ENCODE assay signal across 9 mouse cellular contexts in the genomic region with DNA sequence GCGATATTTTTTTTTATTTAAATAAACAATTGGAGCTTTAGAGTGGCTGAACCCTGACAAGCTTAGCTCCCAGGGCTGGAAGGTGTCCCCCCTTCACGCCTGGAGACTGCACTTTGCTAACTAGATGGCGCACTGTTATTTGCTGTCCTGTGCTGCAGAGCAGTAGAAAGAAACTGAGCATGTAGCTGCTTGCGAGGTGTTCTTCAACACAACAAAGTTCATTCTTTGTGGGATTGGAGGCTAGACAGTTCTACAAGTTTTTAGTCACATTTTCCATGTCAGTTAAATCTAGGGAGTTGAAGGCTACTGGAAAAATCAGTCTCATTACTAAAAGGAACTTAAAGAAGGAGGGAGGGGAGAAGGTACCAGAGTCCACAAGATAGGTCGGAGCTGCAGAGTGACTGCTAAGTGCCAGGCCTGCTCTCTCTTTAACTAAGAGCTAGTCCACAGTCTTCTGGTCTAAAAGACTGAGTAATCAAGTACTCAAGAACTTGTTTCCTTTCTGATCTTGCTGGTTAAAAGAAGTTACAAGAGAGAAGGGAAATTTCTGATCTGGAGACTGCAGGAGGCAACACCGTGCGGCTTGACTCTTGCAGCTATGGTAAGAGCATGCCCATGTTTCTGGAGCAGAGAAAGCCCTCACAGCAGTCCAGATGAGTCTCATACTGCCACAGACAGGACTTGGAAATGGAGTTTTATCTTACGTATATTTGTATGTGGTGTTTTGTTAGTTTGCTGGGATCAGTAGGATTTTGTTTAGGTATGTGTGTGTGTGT. TPM values are rescaled to one million over a fixed set of nuclear protein-coding genes. Genes with fewer than 3 reads are reported as not detected.
A peak's percentile ranks its signal among the peaks of the same experiment; 100 is the strongest.
DNase-seq lines count a peak whose midpoint lies in the region; ATAC-seq and TF ChIP-seq lines count a peak whose summit lies in the region.
"Had no signal": no experiment of that assay in that cellular context is flagged by ENCODE, and none has a peak within 500 bp of the region (broad histone marks: within the 10 kb centered on the region; RNA-seq: fewer than 3 reads in every experiment).

No protein-coding gene starts in this region.

- H3K27me3 ChIP-seq in lung, embryonic 14.5 days (ENCODE audit: insufficient read depth, low read length), result peaks cover 50% of the 10 kb centered on the region
- peaks cover 62% of the 10 kb centered on the region for H3K27me3 ChIP-seq in embryonic facial prominence, embryonic 13.5 days
- H3K27me3 ChIP-seq in neural tube, embryonic 11.5 days (ENCODE audit: control insufficient read depth, insufficient read depth, low read length), result peaks cover 38% of the 10 kb centered on the region

- H3K9ac ChIP-seq in lung, embryonic 14.5 days, result no peak overlapping the region
- no peak overlapping the region for H3K9ac ChIP-seq in embryonic facial prominence, embryonic 13.5 days
- no peak overlapping the region for H3K9ac ChIP-seq in neural tube, embryonic 11.5 days (ENCODE audit: low read length)

- WGBS in lung, embryonic 14.5 days, result 47% methylated on average over 8 of the region's 8 CpGs
- 38% methylated on average over 8 of the region's 8 CpGs for WGBS in embryonic facial prominence, embryonic 13.5 days
- 37% methylated on average over 8 of the region's 8 CpGs for WGBS in neural tube, embryonic 11.5 days

- no peaks in the 10 kb centered on the region for H3K4me1 ChIP-seq in lung, embryonic 14.5 days (ENCODE audit: insufficient read depth)
- H3K4me1 ChIP-seq in embryonic facial prominence, embryonic 13.5 days, result peaks cover 39% of the 10 kb centered on the region
- peaks cover 11% of the 10 kb centered on the region for H3K4me1 ChIP-seq in neural tube, embryonic 11.5 days (ENCODE audit: control insufficient read depth, insufficient read depth, low read length)

- no peak for TF ChIP-seq CTCF in lung, embryonic 14.5 days (IDR thresholded peaks at IDR 0.05; ENCODE audit: low read depth)

- H3K9me3 ChIP-seq in lung, embryonic 14.5 days (ENCODE audit: low read depth, low read length), result no peaks in the 10 kb centered on the region
- H3K9me3 ChIP-seq in embryonic facial prominence, embryonic 13.5 days, result no peaks in the 10 kb centered on the region
- H3K9me3 ChIP-seq in neural tube, embryonic 11.5 days (ENCODE audit: control insufficient read depth, low read length), result no peaks in the 10 kb centered on the region

- H3K36me3 ChIP-seq in lung, embryonic 14.5 days (ENCODE audit: insufficient read depth), result no peaks in the 10 kb centered on the region
- no peaks in the 10 kb centered on the region for H3K36me3 ChIP-seq in embryonic facial prominence, embryonic 13.5 days
- H3K36me3 ChIP-seq in neural tube, embryonic 11.5 days (ENCODE audit: control insufficient read depth, insufficient read depth, low read length), result no peaks in the 10 kb centered on the region

- H3K4me2 ChIP-seq in lung, embryonic 14.5 days, result no peak overlapping the region
- H3K4me2 ChIP-seq in embryonic facial prominence, embryonic 13.5 days, result peak overlapping the region; percentile 97
- H3K4me2 ChIP-seq in neural tube, embryonic 11.5 days (ENCODE audit: low read depth), result no peak overlapping the region

- no peak overlapping the region for H3K27ac ChIP-seq in lung, embryonic 14.5 days (ENCODE audit: low read depth)
- no peak overlapping the region for H3K27ac ChIP-seq in embryonic facial prominence, embryonic 13.5 days
- H3K27ac ChIP-seq in neural tube, embryonic 11.5 days (ENCODE audit: low read depth, low read length), result no peak overlapping the region
- H3K27ac ChIP-seq: macrophage had no signal

- no peak for ATAC-seq in lung, embryonic 14.5 days (ENCODE audit: insufficient read depth)
- ATAC-seq in embryonic facial prominence, embryonic 13.5 days (ENCODE audit: insufficient number of reproducible peaks, insufficient read depth, low FRiP score, low TSS enrichment, low read depth), result no peak
- no peak for ATAC-seq in neural tube, embryonic 11.5 days (ENCODE audit: insufficient read depth, low FRiP score, low TSS enrichment)
- ATAC-seq in erythroblast, adult 5-6 weeks (replicated peaks; ENCODE audit: low FRiP score, poor library complexity, severe bottlenecking), result no peak

- DNase-seq in lung, embryonic 14.5 days, result peak; percentile 51
- DNase-seq in lung, postnatal 36 days, result no peak
- DNase-seq in heart, adult 9 months (ENCODE audit: low spot score in 2 of 2), result peak; percentile 11 to 23
- DNase-seq in neural tube, embryonic 11.5 days (ENCODE audit: low spot score), result peak; percentile 40
- no peak for DNase-seq in ovary, postnatal 10 days (ENCODE audit: low spot score)
- no peak for DNase-seq in urinary bladder, postnatal 4 days (ENCODE audit: low spot score in 2 of 2)

- H3K4me3 ChIP-seq in lung, embryonic 14.5 days (ENCODE audit: low read depth, low read length), result no peak overlapping the region
- peak overlapping the region; percentile 0; the same call in 1 of the 2 replicates for H3K4me3 ChIP-seq in embryonic facial prominence, embryonic 13.5 days
- no peak overlapping the region for H3K4me3 ChIP-seq in neural tube, embryonic 11.5 days (ENCODE audit: low read depth, low read length)

RNA-seq across cellular contexts. Expression of gene Creb5, which starts 3.3 kb away (rescaled TPM):
- polyA plus RNA-seq in lung, embryonic 14.5 days (2014; fragmentation: Nextera tagmentation; extraction: Ambion mirVana), result 6.4 and 7.7 TPM in 2 replicates
- 20.0 and 21.8 TPM in 2 replicates for polyA plus RNA-seq in embryonic facial prominence, embryonic 13.5 days (2015; fragmentation: Nextera tagmentation; extraction: Ambion mirVana)
- polyA plus RNA-seq in neural tube, embryonic 11.5 days (2014; fragmentation: Nextera tagmentation; extraction: Ambion mirVana), result 10.7 and 10.9 TPM in 2 replicates
- not detected in 2 replicates for total RNA-seq in erythroblast, adult 5-6 weeks (2015; ENCODE audit: low replicate concordance)
- total RNA-seq in erythroblast, adult 5-6 weeks (2017; ENCODE audit: low replicate concordance), result not detected in 2 replicates

Comparison
In these comparisons a context has a peak if more than half of its experiments do, and no peak if none do; other contexts are left out.
1. DNase-seq: peak in lung, embryonic 14.5 days (single experiment), heart, adult 9 months (2 of 2) and neural tube, embryonic 11.5 days (single experiment); none in lung, postnatal 36 days (single experiment), ovary, postnatal 10 days (single experiment) and urinary bladder, postnatal 4 days (0 of 2).